Mouse (Mus musculus): ENCODE data around the gene Mpped2. TPM values are rescaled to one million over a fixed set of nuclear protein-coding genes. Genes with fewer than 3 reads are reported as not detected.

Mpped2 gene
- total and polyA plus RNA-seq, 2 experiments, result 0.20 to 0.37 TPM

DNA sequence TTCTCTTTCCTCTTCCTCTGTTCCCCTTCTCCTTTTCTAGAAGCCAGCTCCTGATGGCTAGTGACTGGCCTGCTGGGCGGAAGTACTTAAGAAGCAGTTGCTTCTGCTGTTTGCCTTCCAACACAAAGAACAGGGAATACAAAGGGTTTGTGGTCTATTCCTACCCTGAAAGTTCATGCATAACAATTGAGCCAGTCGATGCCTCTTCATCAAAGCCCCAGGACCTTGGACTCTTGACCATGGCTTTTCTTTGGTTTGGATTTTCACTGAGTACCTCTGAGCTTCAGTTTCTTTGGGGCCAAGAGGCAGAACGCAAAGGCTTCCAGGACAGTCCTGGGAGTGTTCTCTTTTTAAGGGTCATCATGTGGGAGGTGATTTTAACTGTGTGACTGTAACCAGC, 57.8 kb downstream of the Mpped2 start:
- H3K36me3 ChIP-seq (ENCODE audit: control insufficient read depth, insufficient read depth, low read length), result no peaks in the 10 kb centered on the region
- H3K27me3 ChIP-seq (ENCODE audit: control insufficient read depth, insufficient read depth, low read length), result no peaks in the 10 kb centered on the region
- no peak for DNase-seq (ENCODE audit: extremely low read depth, low read depth, low spot score)
- 74% methylated on average over 3 of the region's 3 CpGs for WGBS
- no peak overlapping the region for H3K4me3 ChIP-seq (ENCODE audit: insufficient read depth, low read depth, low read length)
- H3K27ac ChIP-seq (replicated peaks; ENCODE audit: insufficient read depth, low read depth, low read length), result no peak overlapping the region
- H3K4me1 ChIP-seq (ENCODE audit: control insufficient read depth, insufficient read depth, low read length), result no peaks in the 10 kb centered on the region
- H3K9ac ChIP-seq (ENCODE audit: low read depth, low read length), result no peak overlapping the region
- H3K79me2 ChIP-seq (ENCODE audit: control insufficient read depth, insufficient read depth, low read length), result no peaks in the 10 kb centered on the region
- TF ChIP-seq CTCF (IDR thresholded peaks at IDR 0.05; ENCODE audit: low read depth, low read length), result no peak
- TF ChIP-seq POLR2A (IDR thresholded peaks at IDR 0.05; ENCODE audit: extremely low read depth, insufficient read depth, low read length), result no peak

DNA sequence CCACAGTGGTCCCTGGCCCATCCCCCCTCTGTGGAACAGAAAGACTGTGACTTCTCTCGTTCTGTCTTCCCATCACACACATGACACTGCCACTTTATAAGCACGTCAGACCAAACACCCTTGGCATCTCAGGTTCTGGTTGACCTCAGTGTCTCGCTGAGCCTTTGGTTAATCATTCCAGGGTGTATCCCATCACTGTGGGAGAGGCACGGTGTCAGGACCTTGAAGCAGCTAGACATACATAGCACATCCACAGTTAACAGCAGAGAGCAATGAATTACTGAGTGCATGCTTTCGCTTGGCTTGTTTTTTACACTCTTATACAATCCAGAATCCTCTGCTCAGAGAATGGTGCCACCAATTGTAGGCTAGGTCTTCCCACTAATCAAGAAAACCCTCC, 60.6 kb downstream of the Mpped2 start:
- Histone ChIP-seq H3K9ac (ENCODE audit: low read depth, low read length) (no peak overlapping the region), H3K27ac (replicated peaks; ENCODE audit: insufficient read depth, low read depth, low read length) (no peak overlapping the region), H3K4me3 (ENCODE audit: insufficient read depth, low read depth, low read length) (no peak overlapping the region), H3K36me3 (ENCODE audit: control insufficient read depth, insufficient read depth, low read length) (no peaks in the 10 kb centered on the region), H3K79me2 (ENCODE audit: control insufficient read depth, insufficient read depth, low read length) (no peaks in the 10 kb centered on the region), H3K27me3 (ENCODE audit: control insufficient read depth, insufficient read depth, low read length) (no peaks in the 10 kb centered on the region), H3K4me1 (ENCODE audit: control insufficient read depth, insufficient read depth, low read length) (no peaks in the 10 kb centered on the region)
- DNase-seq (ENCODE audit: extremely low read depth, low read depth, low spot score), result no peak
- WGBS, result 74% methylated on average over 5 of the region's 5 CpGs
- TF ChIP-seq POLR2A (IDR thresholded peaks at IDR 0.05; ENCODE audit: extremely low read depth, insufficient read depth, low read length) (no peak), CTCF (IDR thresholded peaks at IDR 0.05; ENCODE audit: low read depth, low read length) (no peak)

DNA sequence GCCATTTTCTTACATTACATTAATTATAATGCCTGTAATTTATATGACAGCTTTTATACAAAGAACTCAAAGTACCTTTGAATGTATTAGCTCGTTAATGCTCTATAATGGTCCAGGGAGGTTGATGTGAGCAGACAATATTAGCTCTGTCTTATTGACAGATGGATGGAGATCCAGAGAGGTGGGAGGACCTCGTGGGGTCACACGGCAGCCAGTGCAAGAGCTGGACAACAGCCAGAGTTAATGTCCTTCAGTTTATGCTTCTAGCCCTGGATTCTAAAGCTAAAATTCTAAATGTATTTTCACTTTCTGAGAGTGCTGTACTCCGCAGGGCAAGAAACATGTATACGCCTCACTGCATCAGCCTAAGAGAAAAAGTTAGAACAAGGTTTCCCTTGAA, 61.6 kb downstream of the Mpped2 start:
- WGBS, result 79% methylated on average over 5 of the region's 5 CpGs
- no peak for TF ChIP-seq CTCF (IDR thresholded peaks at IDR 0.05; ENCODE audit: low read depth, low read length)
- TF ChIP-seq POLR2A (IDR thresholded peaks at IDR 0.05; ENCODE audit: extremely low read depth, insufficient read depth, low read length), result no peak

DNA sequence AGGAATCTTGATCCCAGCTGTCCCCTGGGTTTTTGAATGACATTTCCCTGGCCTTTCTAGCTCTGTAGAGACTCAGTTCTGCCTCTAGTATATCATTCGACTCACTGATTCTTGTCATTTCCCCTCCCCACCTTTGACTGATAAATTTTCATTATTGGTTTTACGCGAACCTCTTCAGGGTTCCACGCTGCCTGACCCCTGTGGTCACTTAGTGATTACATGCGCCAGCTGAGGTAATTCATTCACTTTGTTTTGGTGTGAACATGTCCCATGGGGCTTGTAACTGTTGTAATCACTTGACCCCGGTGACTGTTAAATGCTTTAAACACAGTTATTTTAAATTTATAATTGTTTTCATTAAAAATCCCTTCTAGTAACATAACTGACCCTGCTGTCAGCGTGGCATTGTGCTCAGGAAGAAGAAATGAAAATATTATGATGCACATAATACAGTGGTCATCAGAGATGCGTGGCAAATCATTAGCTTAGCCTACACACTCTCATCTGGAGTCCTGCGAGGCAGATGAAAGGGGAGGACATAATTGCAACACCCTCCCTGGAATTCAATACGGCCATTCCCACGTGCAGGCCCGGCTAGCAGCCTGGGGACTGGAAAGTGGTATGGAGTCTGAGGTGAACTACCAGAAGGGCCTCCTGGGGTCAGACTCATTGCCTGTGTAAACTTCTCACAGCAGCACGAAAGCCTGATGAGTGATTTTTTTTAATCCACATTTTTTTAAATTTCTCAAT, 63.5 kb downstream of the Mpped2 start:
- no peak for DNase-seq (ENCODE audit: extremely low read depth, low read depth, low spot score)
- WGBS, result 47% methylated on average over 13 of the region's 13 CpGs
- TF ChIP-seq POLR2A (IDR thresholded peaks at IDR 0.05; ENCODE audit: extremely low read depth, insufficient read depth, low read length), result no peak
- TF ChIP-seq CTCF (IDR thresholded peaks at IDR 0.05; ENCODE audit: low read depth, low read length), result no peak
- Histone ChIP-seq H3K27ac (replicated peaks; ENCODE audit: insufficient read depth, low read depth, low read length) (no peak overlapping the region), H3K4me1 (ENCODE audit: control insufficient read depth, insufficient read depth, low read length) (no peaks in the 10 kb centered on the region), H3K4me3 (ENCODE audit: insufficient read depth, low read depth, low read length) (no peak overlapping the region), H3K79me2 (ENCODE audit: control insufficient read depth, insufficient read depth, low read length) (no peaks in the 10 kb centered on the region), H3K9ac (ENCODE audit: low read depth, low read length) (no peak overlapping the region), H3K36me3 (ENCODE audit: control insufficient read depth, insufficient read depth, low read length) (no peaks in the 10 kb centered on the region), H3K27me3 (ENCODE audit: control insufficient read depth, insufficient read depth, low read length) (no peaks in the 10 kb centered on the region)

More for the DNA sequence above, 61.6 kb downstream of the Mpped2 start:
- H3K4me1 ChIP-seq (ENCODE audit: control insufficient read depth, insufficient read depth, low read length), result no peaks in the 10 kb centered on the region
- H3K4me3 ChIP-seq (ENCODE audit: insufficient read depth, low read depth, low read length), result no peak overlapping the region
- H3K9ac ChIP-seq (ENCODE audit: low read depth, low read length), result no peak overlapping the region
- no peaks in the 10 kb centered on the region for H3K27me3 ChIP-seq (ENCODE audit: control insufficient read depth, insufficient read depth, low read length)
- no peak for DNase-seq (ENCODE audit: extremely low read depth, low read depth, low spot score)
- H3K27ac ChIP-seq (replicated peaks; ENCODE audit: insufficient read depth, low read depth, low read length), result no peak overlapping the region
- H3K79me2 ChIP-seq (ENCODE audit: control insufficient read depth, insufficient read depth, low read length), result no peaks in the 10 kb centered on the region
- H3K36me3 ChIP-seq (ENCODE audit: control insufficient read depth, insufficient read depth, low read length), result no peaks in the 10 kb centered on the region

DNA sequence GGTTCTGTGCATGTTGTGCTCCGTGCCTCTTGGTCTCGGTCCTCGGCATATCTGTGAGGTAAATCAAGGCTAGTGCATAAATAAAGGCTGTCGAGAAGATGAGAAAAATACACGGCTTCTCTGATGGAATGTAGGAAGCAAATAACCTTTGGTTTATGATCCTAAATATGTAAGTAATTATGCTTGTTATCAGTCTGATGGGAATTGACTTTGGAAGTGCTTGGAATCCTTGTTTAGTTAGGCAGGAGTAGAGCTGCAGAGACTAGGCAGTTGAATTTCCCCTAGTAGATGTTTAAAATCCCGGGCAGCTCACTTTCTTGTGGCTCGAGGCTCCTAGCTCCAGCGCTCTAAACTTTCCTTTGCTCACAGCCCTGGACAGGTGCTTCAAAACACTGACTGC, 69.9 kb downstream of the Mpped2 start:
- Histone ChIP-seq H3K4me1 (ENCODE audit: control insufficient read depth, insufficient read depth, low read length) (no peaks in the 10 kb centered on the region), H3K4me3 (ENCODE audit: insufficient read depth, low read depth, low read length) (no peak overlapping the region), H3K9ac (ENCODE audit: low read depth, low read length) (no peak overlapping the region), H3K36me3 (ENCODE audit: control insufficient read depth, insufficient read depth, low read length) (no peaks in the 10 kb centered on the region), H3K27ac (replicated peaks; ENCODE audit: insufficient read depth, low read depth, low read length) (no peak overlapping the region), H3K27me3 (ENCODE audit: control insufficient read depth, insufficient read depth, low read length) (no peaks in the 10 kb centered on the region), H3K79me2 (ENCODE audit: control insufficient read depth, insufficient read depth, low read length) (no peaks in the 10 kb centered on the region)
- TF ChIP-seq CTCF (IDR thresholded peaks at IDR 0.05; ENCODE audit: low read depth, low read length) (no peak), POLR2A (IDR thresholded peaks at IDR 0.05; ENCODE audit: extremely low read depth, insufficient read depth, low read length) (no peak)
- no peak for DNase-seq (ENCODE audit: extremely low read depth, low read depth, low spot score)
- WGBS, result 85% methylated on average over 8 of the region's 8 CpGs

DNA sequence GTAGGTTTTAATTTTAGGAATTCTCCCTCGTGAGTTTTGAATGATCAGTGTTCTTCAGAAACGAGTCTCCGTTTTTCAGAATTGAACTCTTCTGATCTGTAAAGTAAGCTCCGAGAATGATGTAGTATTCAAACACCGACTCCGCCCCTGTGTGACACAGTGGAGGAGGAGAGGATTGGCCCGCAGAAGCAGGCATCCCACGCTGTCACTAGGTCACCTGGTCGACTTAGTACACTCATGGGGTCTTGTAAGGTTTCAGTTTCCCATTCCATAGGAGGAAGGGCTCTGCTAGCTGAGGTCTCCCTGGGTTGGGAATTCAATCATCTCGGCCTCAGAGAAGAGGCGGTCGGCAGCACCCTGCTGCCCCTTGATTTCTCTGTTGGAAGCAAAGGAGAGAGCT, 76.2 kb downstream of the Mpped2 start:
- Histone ChIP-seq H3K79me2 (ENCODE audit: control insufficient read depth, insufficient read depth, low read length) (no peaks in the 10 kb centered on the region), H3K9ac (ENCODE audit: low read depth, low read length) (no peak overlapping the region), H3K4me3 (ENCODE audit: insufficient read depth, low read depth, low read length) (no peak overlapping the region), H3K27me3 (ENCODE audit: control insufficient read depth, insufficient read depth, low read length) (no peaks in the 10 kb centered on the region), H3K36me3 (ENCODE audit: control insufficient read depth, insufficient read depth, low read length) (no peaks in the 10 kb centered on the region), H3K27ac (replicated peaks; ENCODE audit: insufficient read depth, low read depth, low read length) (no peak overlapping the region), H3K4me1 (ENCODE audit: control insufficient read depth, insufficient read depth, low read length) (no peaks in the 10 kb centered on the region)
- WGBS, result 90% methylated on average over 12 of the region's 12 CpGs
- TF ChIP-seq POLR2A (IDR thresholded peaks at IDR 0.05; ENCODE audit: extremely low read depth, insufficient read depth, low read length) (no peak), CTCF (IDR thresholded peaks at IDR 0.05; ENCODE audit: low read depth, low read length) (no peak)
- no peak for DNase-seq (ENCODE audit: extremely low read depth, low read depth, low spot score)

Data from liver, adult 2 months (tissue).